Comparison of ENCODE assay signal across 8 mouse cellular contexts in the genomic region with DNA sequence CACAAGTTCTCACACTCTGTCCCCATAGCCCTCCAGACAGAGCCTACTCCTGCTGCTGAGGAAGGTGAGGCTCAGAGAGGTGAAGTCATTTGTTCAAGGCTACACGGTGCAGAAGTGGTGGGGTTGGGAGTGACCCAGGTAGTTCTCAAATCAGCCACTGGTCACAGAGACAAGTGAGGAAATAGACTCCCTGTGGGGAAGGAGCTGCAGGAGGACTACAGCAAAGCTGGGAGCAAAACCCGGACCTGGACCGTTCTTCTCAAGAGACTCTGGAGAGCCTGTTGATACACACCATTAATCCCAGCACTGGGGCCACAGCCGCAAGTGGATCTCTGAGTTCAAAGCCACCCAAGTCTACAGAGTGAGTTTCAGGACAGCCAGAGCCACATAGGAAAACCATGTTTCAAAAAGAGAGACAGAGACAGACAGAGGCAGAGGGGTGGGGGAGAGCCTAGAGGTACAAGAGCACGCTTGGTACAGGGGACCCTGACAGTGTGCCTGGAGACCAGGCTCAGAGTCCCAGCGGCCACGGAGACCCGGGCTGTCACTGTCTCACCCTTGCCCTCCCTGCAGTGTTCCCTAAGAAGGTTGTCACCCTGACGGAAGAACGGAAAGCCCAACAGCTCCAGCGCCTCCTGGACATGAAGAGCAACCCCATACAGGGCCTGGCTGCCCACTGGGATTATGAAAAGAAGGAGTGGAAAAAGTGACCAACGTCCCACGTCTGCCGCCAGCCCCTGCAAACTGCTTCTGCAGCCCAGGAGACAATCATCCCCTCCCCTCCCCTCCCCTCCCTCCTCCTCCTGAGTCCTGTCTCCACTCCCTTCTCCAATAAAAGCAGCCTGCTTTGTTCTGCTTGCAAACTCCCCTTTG. TPM values are rescaled to one million over a fixed set of nuclear protein-coding genes. Genes with fewer than 3 reads are reported as not detected.
DNase-seq lines count a peak whose midpoint lies in the region; ATAC-seq and TF ChIP-seq lines count a peak whose summit lies in the region.

No protein-coding gene starts in this region.

- H3K4me2 ChIP-seq in liver, embryonic 11.5 days: peak overlapping the region; percentile 19; the same call in 1 of the 2 replicates
- peak overlapping the region; percentile 3 for H3K4me2 ChIP-seq in forebrain, embryonic 16.5 days (ENCODE audit: low read length)
- H3K4me2 ChIP-seq in stomach, embryonic 14.5 days (replicated peaks; ENCODE audit: low read depth, low read length): peak overlapping the region; percentile 19; the same call in 1 of the 2 replicates

- no peaks in the 10 kb centered on the region for H3K36me3 ChIP-seq in liver, embryonic 11.5 days (ENCODE audit: control insufficient read depth, insufficient read depth, low read length)
- H3K36me3 ChIP-seq in forebrain, embryonic 16.5 days (ENCODE audit: control insufficient read depth, insufficient read depth): no peaks in the 10 kb centered on the region
- no peaks in the 10 kb centered on the region for H3K36me3 ChIP-seq in stomach, embryonic 14.5 days (ENCODE audit: control insufficient read depth, insufficient read depth, low read length)

- 0 out of 2 replicates have a peak overlapping the region, but pooled peaks have one; percentile 2 for H3K9ac ChIP-seq in liver, embryonic 11.5 days (ENCODE audit: low read depth, low read length)
- H3K9ac ChIP-seq in forebrain, embryonic 16.5 days (replicated peaks; ENCODE audit: low read depth, low read length): peak overlapping the region; percentile 34; the same call in 1 of the 2 replicates
- H3K9ac ChIP-seq in stomach, embryonic 14.5 days (replicated peaks; ENCODE audit: low read depth, low read length): no peak overlapping the region

- no peak for DNase-seq in liver, embryonic 11.5 days (ENCODE audit: low spot score)
- no peak for DNase-seq in liver
- no peak for DNase-seq in lung, adult 2 months
- DNase-seq in frontal cortex, adult 2 months (ENCODE audit: extremely low spot score in 1 of 2, low spot score in 1 of 2): no peak
- DNase-seq in layer of hippocampus, adult 18-20 months (ENCODE audit: low spot score in 2 of 2): no peak
- DNase-seq in left cerebral cortex, adult 8-10 months (ENCODE audit: low spot score in 2 of 2): no peak

- no peaks in the 10 kb centered on the region for H3K9me3 ChIP-seq in liver, embryonic 11.5 days (ENCODE audit: control insufficient read depth, low read length)
- no peaks in the 10 kb centered on the region for H3K9me3 ChIP-seq in forebrain, embryonic 16.5 days (ENCODE audit: control insufficient read depth, low read length)
- H3K9me3 ChIP-seq in stomach, embryonic 14.5 days (ENCODE audit: control insufficient read depth, low read depth, low read length): no peaks in the 10 kb centered on the region

- no peak for ATAC-seq in liver, embryonic 11.5 days (replicated peaks; ENCODE audit: low FRiP score)
- ATAC-seq in forebrain, embryonic 16.5 days: no peak
- no peak for ATAC-seq in stomach, embryonic 14.5 days (ENCODE audit: insufficient number of reproducible peaks, insufficient read depth, low FRiP score, low read depth)

- no peak overlapping the region for H3K27ac ChIP-seq in liver, embryonic 11.5 days (ENCODE audit: low read depth, low read length)
- no peak overlapping the region for H3K27ac ChIP-seq in forebrain, embryonic 16.5 days (ENCODE audit: low read length)
- H3K27ac ChIP-seq in stomach, embryonic 14.5 days (ENCODE audit: low read length): no peak overlapping the region

- no peak for TF ChIP-seq CTCF in lung, adult 2 months (IDR thresholded peaks at IDR 0.05; ENCODE audit: insufficient read depth, low read length)

- no peak overlapping the region for H3K4me3 ChIP-seq in liver, embryonic 11.5 days (ENCODE audit: low read depth, low read length)
- H3K4me3 ChIP-seq in forebrain, embryonic 16.5 days (replicated peaks; ENCODE audit: low read length): no peak overlapping the region
- H3K4me3 ChIP-seq in lung, adult 2 months (replicated peaks; ENCODE audit: extremely low read depth, low read depth, low read length): peak overlapping the region; percentile 8
- H3K4me3 ChIP-seq in stomach, embryonic 14.5 days (ENCODE audit: low read depth, low read length): no peak overlapping the region

- no peak for TF ChIP-seq POLR2A in lung, adult 2 months (IDR thresholded peaks at IDR 0.05; ENCODE audit: borderline replicate concordance, extremely low read depth, low read depth, low read length)

- H3K27me3 ChIP-seq in liver, embryonic 11.5 days (replicated peaks; ENCODE audit: control insufficient read depth, insufficient read depth, low read length): no peaks in the 10 kb centered on the region
- H3K27me3 ChIP-seq in forebrain, embryonic 16.5 days (replicated peaks; ENCODE audit: control insufficient read depth, insufficient read depth, low read length): no peaks in the 10 kb centered on the region
- H3K27me3 ChIP-seq in stomach, embryonic 14.5 days (ENCODE audit: control insufficient read depth, insufficient read depth, low read length): no peaks in the 10 kb centered on the region

- H3K4me1 ChIP-seq in liver, embryonic 11.5 days (replicated peaks; ENCODE audit: control insufficient read depth, insufficient read depth, low read length): peaks cover 30% of the 10 kb centered on the region
- H3K4me1 ChIP-seq in forebrain, embryonic 16.5 days (replicated peaks; ENCODE audit: control insufficient read depth, insufficient read depth, low read length): peaks cover 10% of the 10 kb centered on the region
- peaks cover 12% of the 10 kb centered on the region for H3K4me1 ChIP-seq in lung, adult 2 months (ENCODE audit: control insufficient read depth, insufficient read depth, low read length)
- H3K4me1 ChIP-seq in stomach, embryonic 14.5 days (ENCODE audit: control insufficient read depth, insufficient read depth, low read length): peaks cover 17% of the 10 kb centered on the region; the same call in 1 of the 2 replicates

- WGBS in liver, embryonic 11.5 days: 19% methylated on average over 14 of the region's 14 CpGs
- 4% methylated on average over 14 of the region's 14 CpGs for WGBS in forebrain, embryonic 16.5 days
- WGBS in lung, adult 2 months: 36% methylated on average over 14 of the region's 14 CpGs
- 11% methylated on average over 14 of the region's 14 CpGs for WGBS in stomach, embryonic 14.5 days

RNA-seq across cellular contexts. Expression of gene Cox4i2, which starts 10.4 kb away (rescaled TPM):
- 6.7 and 8.5 TPM in 2 replicates for polyA plus RNA-seq in liver, embryonic 11.5 days (2014; fragmentation: Nextera tagmentation; extraction: Ambion mirVana)
- polyA plus RNA-seq in forebrain, embryonic 16.5 days (2015; fragmentation: Nextera tagmentation; extraction: Ambion mirVana): 4.7 and 6.0 TPM in 2 replicates
- 84.7 and 90.1 TPM in 2 replicates for polyA plus RNA-seq in lung, adult 2 months (2012; rRNA removed)
- 18.4 and 21.7 TPM in 2 replicates for polyA plus RNA-seq in stomach, embryonic 14.5 days (2014; fragmentation: Nextera tagmentation; extraction: Ambion mirVana)
- polyA plus RNA-seq in frontal cortex, adult 2 months (2012; rRNA removed): 6.9 and 7.6 TPM in 2 replicates
- 1 to 10 TPM; 1.1 to 2.3 TPM for total RNA-seq in layer of hippocampus, adult 18-20 months (2021)
- 1 to 10 TPM; 2.1 to 4.8 (median 2.5) TPM for total RNA-seq in left cerebral cortex, adult 8-10 months (2022)

RNA-seq across cellular contexts. Expression of gene Id1, which starts 28.4 kb away (rescaled TPM):
- 52.7 and 56.3 TPM in 2 replicates for polyA plus RNA-seq in liver, embryonic 11.5 days (2014; fragmentation: Nextera tagmentation; extraction: Ambion mirVana)
- 22.3 and 26.0 TPM in 2 replicates for polyA plus RNA-seq in forebrain, embryonic 16.5 days (2015; fragmentation: Nextera tagmentation; extraction: Ambion mirVana)
- polyA plus RNA-seq in lung, adult 2 months (2012; rRNA removed): 323 and 438 TPM in 2 replicates
- 147 and 150 TPM in 2 replicates for polyA plus RNA-seq in stomach, embryonic 14.5 days (2014; fragmentation: Nextera tagmentation; extraction: Ambion mirVana)
- 81.5 and 93.8 TPM in 2 replicates for polyA plus RNA-seq in frontal cortex, adult 2 months (2012; rRNA removed)
- 10 to 100 TPM; 19.5 to 22.3 TPM for total RNA-seq in layer of hippocampus, adult 18-20 months (2021)
- total RNA-seq in left cerebral cortex, adult 8-10 months (2022): 10 to 100 TPM; 19.1 to 30.8 (median 22.9) TPM
